Mouse (Mus musculus): ENCODE data around the gene Btbd35f5. TPM values are rescaled to one million over a fixed set of nuclear protein-coding genes. Genes with fewer than 3 reads are reported as not detected.
"Not testable (repeated sequence)": the region's sequence is repeated elsewhere in the genome, so short reads cannot be mapped to it uniquely, and the experiment has no call there.

The Btbd35f5 gene
- not detected for total RNA-seq (2021)
- long read RNA-seq, experiment 1: 0 reads
- long read RNA-seq, experiment 2: 0 reads

GRCm38 (mm10) chrX:32973597-32973996 is at the start of gene Btbd35f5:
TSS of gene Btbd35f5 (plus strand) at chrX:32973897.
- not testable (repeated sequence) for H3K27ac ChIP-seq; DNase-seq (ENCODE audit: low spot score in 2 of 2); H3K4me3 ChIP-seq

GRCm38 (mm10) chrX:32941468-32941867 is 32.2 kb upstream of the Btbd35f5 start, which contains the start of gene Gm21789:
TSS of gene Gm21789 (plus strand) at chrX:32941768.
- H3K4me3 ChIP-seq; H3K27ac ChIP-seq; DNase-seq (ENCODE audit: low spot score in 2 of 2): not testable (repeated sequence)

Other genes starting within 250 kb of the Btbd35f5 start
- gene Btbd35f21, start 247.8 kb upstream of the Btbd35f5 start, total RNA-seq (2021): not detected
- not detected for gene Btbd35f30, start 79.3 kb upstream of the Btbd35f5 start, total RNA-seq (2021)
- gene Gm21789, start 32.1 kb upstream of the Btbd35f5 start, total RNA-seq (2021): not detected